Mouse (Mus musculus) lung, postnatal 0 days (tissue): ENCODE data around the gene Tmprss6.

Experiments used
- CTCF ChIP-seq: IDR thresholded peaks from 2 replicates; pipeline ENCODE4 v1.5.1; 2016; ENCODE audit warnings: antibody characterized with exemption, mild to moderate bottlenecking
- EP300 ChIP-seq: IDR thresholded peaks from 2 replicates; pipeline ENCODE4 v1.6.1; 2016; ENCODE audit warnings: antibody characterized with exemption, mild to moderate bottlenecking, control low read depth

- TF ChIP-seq CTCF (no peak), EP300 (no peak)
Measured at GRCm38 (mm10) chr15:78489906-78490305, 21.5 kb upstream of the Tmprss6 start.
